Mouse (Mus musculus): ENCODE results near the gene Agps.
"Not testable (repeated sequence)": the region's sequence is repeated elsewhere in the genome, so short reads cannot be mapped to it uniquely, and the experiment has no call there.

Gene Agps

DNA sequence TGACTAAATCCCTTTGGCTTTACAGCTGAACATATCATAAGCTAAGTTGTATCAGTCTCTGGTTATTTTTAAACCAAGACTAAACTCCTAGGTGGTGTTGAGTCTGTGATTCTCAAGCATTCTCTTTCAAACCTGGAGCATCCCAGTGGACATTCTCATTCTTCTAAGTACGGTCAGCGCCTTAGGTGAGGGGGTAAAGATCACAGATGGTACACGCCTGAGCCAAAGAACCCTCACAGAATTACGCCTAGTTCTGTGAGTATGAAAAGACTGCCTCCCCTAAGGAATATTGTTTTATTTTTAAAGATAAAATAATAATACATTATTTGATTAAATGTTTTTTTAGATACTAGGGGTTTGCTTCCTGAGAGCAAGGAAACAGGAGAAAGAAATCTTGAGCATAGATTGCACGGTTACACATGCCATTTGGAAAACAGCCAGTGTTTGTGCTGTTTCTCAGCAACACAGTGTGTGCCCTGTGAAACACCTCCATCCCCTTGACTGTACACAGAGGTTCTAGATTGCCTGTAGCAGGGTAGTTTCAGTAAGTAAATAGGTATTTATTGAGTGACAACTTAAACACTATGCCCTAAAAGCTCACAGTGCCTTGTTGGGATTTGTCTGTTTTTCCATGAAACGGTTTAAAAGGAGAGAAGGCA, 97.9 kb downstream of the Agps start:
- no peak for DNase-seq (ENCODE audit: low spot score in 2 of 2)

- peak; percentile 20 to 57 for DNase-seq (ENCODE audit: low spot score in 2 of 2)
Observed at GRCm38 (mm10) chr2:75930941-75931340, 99.0 kb downstream of the Agps start.

- DNase-seq (ENCODE audit: low spot score in 2 of 2), result no peak
Observed at GRCm38 (mm10) chr2:75933541-75933940, 101.6 kb downstream of the Agps start.

DNA sequence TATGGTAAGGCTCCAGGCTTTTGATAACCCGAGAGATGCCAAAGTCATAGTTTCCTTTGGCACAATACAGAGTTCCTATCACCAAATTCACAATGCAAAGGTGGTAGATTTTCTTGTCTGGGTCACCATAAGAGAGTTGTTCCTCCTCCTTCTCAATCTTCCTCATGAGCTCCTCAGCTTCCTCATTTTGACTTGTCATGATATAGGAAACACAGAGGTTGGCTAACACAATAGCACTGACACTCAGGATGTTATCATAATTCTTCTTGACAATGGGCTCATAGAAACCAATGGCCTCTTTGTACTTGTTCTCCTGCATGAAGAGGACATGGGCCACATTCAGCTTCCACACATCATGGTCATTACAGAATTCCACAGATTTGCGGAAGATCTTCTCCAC, 104.7 kb downstream of the Agps start:
- not testable (repeated sequence) for DNase-seq (ENCODE audit: low spot score in 2 of 2)

DNA sequence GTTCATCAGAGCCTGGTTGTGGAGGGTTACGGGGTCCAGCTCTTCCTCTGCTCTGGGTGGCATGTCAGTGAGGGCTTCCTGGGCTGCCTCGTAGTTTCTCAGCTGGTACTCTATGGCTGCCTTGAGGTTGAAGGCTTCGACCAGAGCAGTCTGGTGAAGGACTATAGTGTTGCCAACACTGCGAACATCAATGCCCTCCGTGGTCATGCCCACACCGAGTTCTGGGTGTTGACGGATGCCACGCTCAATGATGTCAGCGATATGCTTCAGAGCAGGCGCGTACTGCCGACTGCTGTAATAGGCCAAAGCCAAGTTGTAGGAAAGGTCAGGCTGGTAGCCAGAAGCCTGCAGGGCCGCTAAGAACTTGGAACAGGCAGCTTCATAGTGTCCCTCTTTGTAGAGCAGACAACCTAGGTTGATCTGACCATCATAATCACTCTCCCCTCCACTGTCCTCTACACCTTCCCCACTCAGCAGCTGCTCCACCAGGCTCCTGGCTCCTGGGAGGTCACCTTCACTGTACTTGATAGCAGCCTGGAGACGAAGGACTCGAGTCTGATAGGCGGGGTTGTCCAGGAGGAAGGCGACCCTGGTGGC, 105.6 kb downstream of the Agps start:
- DNase-seq (ENCODE audit: low spot score in 2 of 2), result not testable (repeated sequence)

- peak; percentile 73 to 85 for DNase-seq (ENCODE audit: low spot score in 2 of 2)
Observed at GRCm38 (mm10) chr2:75938117-75939063, 106.4 kb downstream of the Agps start, which contains the start of gene Ttc30b. TSS of gene Ttc30b (minus strand) at chr2:75938585.

- no peak for DNase-seq (ENCODE audit: low spot score in 2 of 2)
Observed at GRCm38 (mm10) chr2:75950685-75951084, 118.7 kb downstream of the Agps start.

GRCm38 (mm10) chr2:75953320-75953719, 121.3 kb downstream of the Agps start:
- DNase-seq (ENCODE audit: low spot score in 2 of 2), result no peak

GRCm38 (mm10) chr2:75955709-75956108, 123.7 kb downstream of the Agps start:
- no peak for DNase-seq (ENCODE audit: low spot score in 2 of 2)

DNA sequence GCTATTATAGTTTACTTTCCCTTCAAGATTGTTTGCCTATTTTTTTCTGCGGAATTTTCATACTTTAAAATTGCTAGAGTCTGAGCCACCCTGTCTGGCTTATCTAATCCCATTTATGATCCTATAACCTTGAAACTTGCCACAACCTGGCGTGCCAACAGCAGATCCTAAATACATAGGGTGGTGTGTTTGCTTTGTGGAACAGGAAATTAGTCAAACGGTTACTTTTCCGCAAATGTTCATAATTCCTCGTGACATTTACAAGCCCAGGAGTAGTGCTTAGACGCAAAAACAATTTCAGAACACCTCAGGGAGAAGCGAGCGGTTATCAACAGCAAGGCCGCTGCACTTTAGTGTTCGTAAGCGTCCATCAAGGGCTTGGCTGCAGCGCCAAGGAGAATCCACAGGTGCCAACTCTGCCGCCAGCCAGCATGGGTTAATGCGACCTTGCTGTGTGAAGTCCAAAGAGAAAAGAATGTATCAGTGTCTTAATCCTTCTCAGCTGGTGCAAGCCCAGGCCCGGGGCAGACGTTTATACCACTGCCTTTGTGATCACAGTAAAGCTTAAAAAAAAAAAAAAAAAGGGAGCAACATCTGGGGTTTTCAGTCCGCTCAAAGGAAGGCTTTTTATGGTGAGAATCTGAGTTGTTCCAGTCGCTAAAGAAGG, 127.3 kb downstream of the Agps start:
- no peak for DNase-seq (ENCODE audit: low spot score in 2 of 2)

- DNase-seq (ENCODE audit: low spot score in 2 of 2), result no peak
Observed at GRCm38 (mm10) chr2:75959850-75960365, 127.9 kb downstream of the Agps start.

GRCm38 (mm10) chr2:75960366-75961330, 128.7 kb downstream of the Agps start:
- DNase-seq (ENCODE audit: low spot score in 2 of 2), result peak; percentile 13 to 45

GRCm38 (mm10) chr2:75963211-75963840, 131.3 kb downstream of the Agps start:
- no peak for DNase-seq (ENCODE audit: low spot score in 2 of 2)

GRCm38 (mm10) chr2:75964051-75964450, 132.1 kb downstream of the Agps start:
- no peak for DNase-seq (ENCODE audit: low spot score in 2 of 2)

- DNase-seq (ENCODE audit: low spot score in 2 of 2), result peak in 1 of 2 experiments; percentile 54
Observed at GRCm38 (mm10) chr2:75964512-75964911, 132.5 kb downstream of the Agps start.

DNA sequence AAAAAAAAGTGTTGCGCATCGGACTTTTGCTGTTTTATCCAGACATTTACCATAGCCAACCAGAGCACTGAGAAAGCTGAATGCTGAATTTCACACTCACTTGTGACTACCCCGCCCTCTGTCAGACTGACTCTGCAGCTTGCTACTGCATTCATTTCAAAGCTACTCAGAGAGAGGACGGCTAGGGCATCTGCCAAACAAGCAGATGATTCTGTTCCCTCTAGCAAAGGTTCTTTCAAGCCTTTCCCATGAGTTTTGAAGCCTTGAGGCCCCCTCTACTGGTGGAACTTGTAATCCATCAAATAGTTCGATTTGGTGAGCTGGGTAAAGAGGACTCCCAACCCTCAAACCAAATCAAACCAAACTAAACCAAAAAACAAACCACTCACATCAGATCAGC, 133.0 kb downstream of the Agps start:
- DNase-seq (ENCODE audit: low spot score in 2 of 2), result peak; percentile 58 to 85

- no peak for DNase-seq (ENCODE audit: low spot score in 2 of 2)
Observed at GRCm38 (mm10) chr2:75974131-75974530, 142.2 kb downstream of the Agps start.

- DNase-seq (ENCODE audit: low spot score in 2 of 2), result not testable (repeated sequence)
Observed at GRCm38 (mm10) chr2:75976070-75976469, 144.1 kb downstream of the Agps start.

- DNase-seq (ENCODE audit: low spot score in 2 of 2), result not testable (repeated sequence)
Observed at GRCm38 (mm10) chr2:75977752-75978368, 145.9 kb downstream of the Agps start, which contains the start of gene Ttc30a2. TSS of gene Ttc30a2 (minus strand) at chr2:75978170.

All from frontal cortex, postnatal 36 days (tissue).